Mouse (Mus musculus) stomach, postnatal 0 days (tissue): ENCODE measurements at regions not wholly inside any gene's neighbourhood (a gene's known extent, or its start where the extent isn't known, plus 50 kb on each side); places are given as distances from the start of the nearest gene placed in this dataset.

Experiments used
- ATAC-seq: fragments of 200-750 bp; cut with Nextera tagmentation; 2 replicates; pipeline ENCODE4 v1.8.0; 2017; ENCODE audit not compliant: low FRiP score, low TSS enrichment
- DNase-seq: peaks from one replicate; pipeline ENCODE4 v3.0.0-alpha.2; 2016; ENCODE audit warnings: low spot score
- H3K27ac ChIP-seq: fragments of 300-500 bp; sonication (generic); replicated peaks from 2 replicates; pipeline ENCODE4 v1.5.1; 2014; ENCODE audit warnings: mild to moderate bottlenecking, control low read depth
- H3K27me3 ChIP-seq: fragments of 300-500 bp; sonication (generic); 2 replicates; pipeline ENCODE4 v1.6.1; 2014; ENCODE audit warnings: low read length; ENCODE audit not compliant: control insufficient read depth, insufficient read depth
- H3K36me3 ChIP-seq: fragments of 300-500 bp; sonication (generic); 2 replicates; pipeline ENCODE4 v1.6.1; 2014; ENCODE audit warnings: low read length, mixed read lengths; ENCODE audit not compliant: control insufficient read depth, insufficient read depth
- H3K4me1 ChIP-seq: fragments of 300-500 bp; sonication (generic); replicated peaks from 2 replicates; pipeline ENCODE4 v1.6.1; 2014; ENCODE audit warnings: antibody characterized with exemption; ENCODE audit not compliant: control insufficient read depth, insufficient read depth
- H3K4me2 ChIP-seq: fragments of 300-500 bp; sonication (generic); replicated peaks from 2 replicates; pipeline ENCODE4 v1.6.1; 2014; ENCODE audit warnings: low read depth, mild to moderate bottlenecking, control low read depth, moderate library complexity
- H3K4me3 ChIP-seq: fragments of 300-500 bp; sonication (generic); 2 replicates; pipeline ENCODE4 v1.5.1; 2014; ENCODE audit warnings: low read depth, low read length, control low read depth
- H3K9ac ChIP-seq: fragments of 300-500 bp; sonication (generic); 2 replicates; pipeline ENCODE4 v1.6.1; 2014; ENCODE audit warnings: mild to moderate bottlenecking, low read length, control low read depth, mixed read lengths
- H3K9me3 ChIP-seq: fragments of 300-500 bp; sonication (generic); 2 replicates; pipeline ENCODE4 v1.6.1; 2016; ENCODE audit warnings: low read length; ENCODE audit not compliant: control insufficient read depth
- CTCF ChIP-seq: IDR thresholded peaks from 2 replicates; pipeline ENCODE4 v1.5.1; 2016; ENCODE audit warnings: antibody characterized with exemption, low read depth, mild to moderate bottlenecking, moderate library complexity
- EP300 ChIP-seq: optimal IDR thresholded peaks from 2 replicates; pipeline ENCODE3; 2016; ENCODE audit warnings: antibody characterized with exemption
- WGBS: fragments of 180-500 bp; shearing (Covaris S2); extraction: QIAGEN DNeasy Blood & Tissue Kit; methylation state at CpG from one replicate; pipeline ENCODE4 v1.1.7; 2014; 5-methylcytosine and 5-hydroxymethylcytosine counted together

DNA sequence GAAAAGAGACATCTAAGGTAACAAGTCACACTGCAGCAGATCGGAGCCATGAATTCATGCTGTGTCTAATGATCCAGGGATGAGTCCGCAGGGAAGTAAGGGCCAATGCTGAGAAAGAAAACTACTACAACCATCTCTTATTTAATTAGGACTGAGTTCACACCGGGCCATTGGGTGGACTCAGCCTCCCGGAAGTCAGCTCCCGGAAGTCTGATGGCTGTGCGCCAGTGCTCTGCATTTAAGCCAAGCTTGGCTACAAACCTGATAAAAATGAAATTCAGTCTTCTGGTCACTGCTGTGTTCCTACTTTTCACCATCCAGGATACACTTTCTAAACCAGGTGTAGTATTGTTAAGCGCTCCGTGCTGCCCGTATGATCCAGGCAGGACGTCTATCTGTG lies 62.8 kb upstream of the Adtrp start:
- Histone ChIP-seq H3K27me3 (no peaks in the 10 kb centered on the region), H3K36me3 (no peaks in the 10 kb centered on the region), H3K9me3 (no peaks in the 10 kb centered on the region), H3K27ac (no peak overlapping the region), H3K4me1 (no peaks in the 10 kb centered on the region), H3K4me3 (no peak overlapping the region), H3K9ac (no peak overlapping the region), H3K4me2 (no peak overlapping the region)
- WGBS = 75% methylated on average over 10 of the region's 10 CpGs
- ATAC-seq = no peak
- no peak for DNase-seq
- TF ChIP-seq EP300 = no peak
- no peak for TF ChIP-seq CTCF

DNA sequence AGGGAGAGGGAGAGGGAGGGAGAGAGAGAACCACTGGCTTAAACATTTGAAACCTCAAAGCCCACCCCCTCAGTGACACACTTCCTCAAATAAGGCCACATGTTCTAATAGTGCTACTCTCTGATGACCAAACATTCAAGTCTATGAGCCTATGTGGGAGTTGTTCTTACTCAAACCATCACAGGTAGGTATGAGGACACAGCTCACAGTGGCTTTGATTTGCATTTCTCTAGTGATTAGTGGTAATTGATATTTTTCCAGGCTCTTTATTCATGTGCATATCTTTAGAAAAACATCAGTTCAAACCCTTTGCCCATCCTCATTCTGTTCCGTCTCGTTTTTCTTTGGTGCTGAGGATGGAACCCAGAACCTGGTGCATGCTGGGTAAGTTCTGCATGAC lies 59.5 kb upstream of the Adtrp start:
- H3K4me3 ChIP-seq = no peak overlapping the region
- WGBS = 88% methylated on average over 2 of the region's 2 CpGs
- H3K4me2 ChIP-seq = no peak overlapping the region
- TF ChIP-seq CTCF (no peak), EP300 (no peak)
- no peak overlapping the region for H3K9ac ChIP-seq
- no peaks in the 10 kb centered on the region for H3K36me3 ChIP-seq
- DNase-seq (no peak), ATAC-seq (no peak)
- no peaks in the 10 kb centered on the region for H3K4me1 ChIP-seq
- H3K27ac ChIP-seq = no peak overlapping the region
- no peaks in the 10 kb centered on the region for H3K27me3 ChIP-seq
- H3K9me3 ChIP-seq = no peaks in the 10 kb centered on the region

DNA sequence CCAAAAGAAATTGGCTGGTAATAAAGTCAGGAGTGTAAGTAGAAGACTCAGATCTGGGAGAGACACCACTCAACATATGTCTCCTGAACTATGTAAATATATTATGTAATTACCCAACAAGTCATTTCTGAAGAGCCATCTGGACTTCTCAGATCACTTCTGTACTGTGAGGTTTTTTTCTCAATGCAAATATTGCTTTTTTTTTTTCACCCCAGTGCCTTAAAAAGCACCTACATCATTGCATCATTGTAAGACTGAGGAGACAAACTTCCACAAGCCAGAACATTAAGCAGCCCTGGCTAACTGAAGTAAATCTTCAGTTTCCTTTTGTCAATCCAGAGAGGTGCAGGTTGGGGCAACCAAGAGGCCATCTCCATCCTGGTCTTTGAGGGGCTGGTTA lies 55.8 kb upstream of the Adtrp start:
- Histone ChIP-seq H3K9me3 (no peaks in the 10 kb centered on the region), H3K4me2 (no peak overlapping the region), H3K4me1 (no peaks in the 10 kb centered on the region), H3K4me3 (no peak overlapping the region), H3K36me3 (no peaks in the 10 kb centered on the region), H3K27me3 (no peaks in the 10 kb centered on the region), H3K27ac (no peak overlapping the region), H3K9ac (no peak overlapping the region)
- ATAC-seq = no peak
- TF ChIP-seq CTCF = no peak
- no peak for TF ChIP-seq EP300
- no peak for DNase-seq

DNA sequence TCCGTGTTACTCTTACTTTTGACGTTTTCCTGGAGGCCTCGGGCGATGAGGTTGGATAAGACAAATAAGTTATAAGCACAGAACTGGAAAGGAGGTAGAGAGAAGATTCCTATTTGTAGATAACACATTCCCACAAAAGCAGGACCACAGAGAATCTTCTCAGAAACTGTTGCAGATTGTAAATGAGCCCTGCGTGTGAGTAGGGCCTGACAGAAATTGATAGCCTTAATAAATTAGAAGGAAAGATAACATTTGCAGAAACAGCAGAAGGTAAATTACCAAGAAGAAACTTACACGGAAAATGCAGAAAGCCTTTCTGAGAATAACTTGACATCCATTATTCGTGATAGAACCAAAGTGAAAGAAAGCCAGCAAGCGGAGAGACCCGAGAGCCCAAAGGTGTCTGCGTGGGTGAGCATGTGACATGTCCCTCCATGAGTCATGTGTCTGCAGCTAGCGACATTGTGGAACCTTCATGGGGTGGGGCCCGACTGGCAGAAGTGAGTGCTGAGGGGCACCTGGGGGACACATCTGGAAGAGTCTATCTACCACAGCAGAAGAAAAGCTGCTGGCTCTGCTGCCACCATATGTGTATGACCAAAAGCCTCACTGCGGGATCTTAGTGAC lies 52.5 kb upstream of the Adtrp start:
- Histone ChIP-seq H3K27me3 (no peaks in the 10 kb centered on the region), H3K36me3 (no peaks in the 10 kb centered on the region), H3K9ac (no peak overlapping the region), H3K4me1 (no peaks in the 10 kb centered on the region), H3K4me3 (no peak overlapping the region), H3K9me3 (no peaks in the 10 kb centered on the region), H3K4me2 (no peak overlapping the region), H3K27ac (no peak overlapping the region)
- WGBS = 66% methylated on average over 13 of the region's 13 CpGs
- ATAC-seq (no peak), DNase-seq (no peak)
- TF ChIP-seq CTCF (no peak), EP300 (no peak)

DNA sequence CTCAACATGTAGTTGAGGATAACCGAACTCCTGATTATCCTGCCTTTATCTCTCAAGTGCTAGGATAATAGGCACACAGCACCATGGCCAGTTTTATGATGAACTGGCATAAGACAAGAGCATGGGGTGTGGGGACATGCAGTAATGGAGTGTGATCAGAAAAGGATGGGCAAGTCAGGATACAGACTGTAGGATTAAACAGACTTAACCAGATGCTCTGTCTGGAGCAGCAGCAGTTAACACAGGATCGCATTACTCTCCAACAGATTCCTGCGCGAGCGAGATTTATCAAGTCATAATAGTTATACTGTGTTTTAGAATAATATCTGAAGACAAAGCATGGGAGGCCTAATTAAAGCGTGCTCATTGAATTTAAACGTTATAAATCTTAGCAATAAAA lies 51.8 kb upstream of the Adtrp start:
- H3K4me2 ChIP-seq = no peak overlapping the region
- WGBS = 59% methylated on average over 7 of the region's 7 CpGs
- DNase-seq (no peak), ATAC-seq (no peak)
- no peaks in the 10 kb centered on the region for H3K9me3 ChIP-seq
- H3K4me3 ChIP-seq = no peak overlapping the region
- no peak overlapping the region for H3K9ac ChIP-seq
- no peak for TF ChIP-seq EP300
- no peak for TF ChIP-seq CTCF
- H3K27ac ChIP-seq = no peak overlapping the region
- no peaks in the 10 kb centered on the region for H3K36me3 ChIP-seq
- no peaks in the 10 kb centered on the region for H3K27me3 ChIP-seq
- no peaks in the 10 kb centered on the region for H3K4me1 ChIP-seq

DNA sequence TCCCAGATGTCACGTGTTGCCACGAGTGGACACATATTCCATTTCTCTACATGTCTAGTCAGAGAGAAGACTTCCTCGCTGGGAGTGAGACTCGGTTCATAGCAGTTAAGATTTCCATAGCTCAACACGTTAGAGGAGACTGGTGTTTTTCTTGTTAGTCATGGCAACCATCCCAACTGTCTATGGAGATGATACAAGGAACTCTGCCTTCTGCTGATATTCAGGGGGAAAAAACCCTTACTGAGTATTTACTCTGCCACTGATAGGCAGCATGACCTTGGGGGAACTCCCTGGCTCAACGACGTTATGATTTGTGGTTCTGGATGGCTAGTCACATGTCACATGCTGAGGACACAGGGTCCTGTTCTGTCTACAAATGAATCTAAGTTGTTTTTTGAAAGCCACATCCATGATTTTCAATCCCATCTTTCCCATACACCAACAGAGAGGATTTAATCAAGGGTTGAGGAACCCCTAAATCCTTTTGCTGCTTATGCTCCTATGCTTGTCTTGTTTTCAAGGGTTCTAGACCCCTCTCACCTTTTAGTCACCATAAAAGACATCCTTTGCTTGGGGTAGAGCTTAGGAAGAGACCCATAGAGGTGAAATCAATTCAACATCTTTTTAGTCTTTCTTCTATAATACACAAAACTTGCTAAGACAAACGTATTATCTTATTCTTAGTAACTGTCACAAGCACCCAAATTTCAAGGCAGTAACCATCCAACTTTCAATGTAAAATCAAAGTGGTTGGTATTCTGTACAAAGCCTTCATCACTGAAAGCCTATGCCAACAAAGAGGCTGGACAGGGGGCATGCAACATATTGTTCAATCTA lies 50.2 kb upstream of the Adtrp start:
- Histone ChIP-seq H3K9ac (no peak overlapping the region), H3K27ac (no peak overlapping the region), H3K4me1 (no peaks in the 10 kb centered on the region), H3K4me3 (no peak overlapping the region), H3K9me3 (no peaks in the 10 kb centered on the region), H3K27me3 (no peaks in the 10 kb centered on the region), H3K4me2 (no peak overlapping the region), H3K36me3 (no peaks in the 10 kb centered on the region)
- ATAC-seq = no peak
- DNase-seq = no peak
- TF ChIP-seq CTCF (no peak), EP300 (no peak)
- WGBS = 87% methylated on average over 8 of the region's 8 CpGs
